Mouse (Mus musculus) olfactory bulb, adult 2 months (tissue): ENCODE results near the gene Tmc5. TPM values are rescaled to one million over a fixed set of nuclear protein-coding genes. Genes with fewer than 3 reads are reported as not detected.

Experiments used
- H3K27ac ChIP-seq: fragments of 200-500 bp; 2 replicates; pipeline ENCODE4 v1.5.1; 2012; ENCODE audit warnings: low read depth, low read length; ENCODE audit not compliant: insufficient read depth
- H3K4me1 ChIP-seq: fragments of 200-500 bp; 2 replicates; pipeline ENCODE4 v1.6.1; 2012; ENCODE audit warnings: low read length; ENCODE audit not compliant: control insufficient read depth, insufficient read depth
- H3K4me3 ChIP-seq: fragments of 200-500 bp; 2 replicates; pipeline ENCODE4 v1.5.1; 2012; ENCODE audit warnings: mild to moderate bottlenecking, low read depth, low read length, moderate library complexity; ENCODE audit not compliant: insufficient read depth
- CTCF ChIP-seq: fragments of 200-500 bp; IDR thresholded peaks from 2 replicates; pipeline ENCODE4 v1.5.1; 2012; ENCODE audit warnings: low read depth, mild to moderate bottlenecking, low read length, moderate library complexity; ENCODE audit not compliant: insufficient read depth
- POLR2A ChIP-seq: fragments of 200-500 bp; IDR thresholded peaks from 2 replicates; pipeline ENCODE4 v1.6.1; 2012; ENCODE audit warnings: mild to moderate bottlenecking, low read depth, low read length, moderate library complexity; ENCODE audit not compliant: insufficient read depth
- WGBS: fragments of 180-500 bp; shearing (Covaris S2); methylation state at CpG from one replicate; pipeline ENCODE4 v1.1.7; 2018; 5-methylcytosine and 5-hydroxymethylcytosine counted together
- polyA plus RNA-seq: library from polyadenylated mRNA; stranded (reverse); fragments of >200 nt; gene quantifications from 2 replicates; pipeline ENCODE4 v1.2.4, GENCODE M21; 2012; ENCODE audit warnings: low replicate concordance; ENCODE audit not compliant: missing spikeins, insufficient read depth, insufficient read length

Tmc5 gene
- polyA plus RNA-seq: not detected in 2 replicates

DNA sequence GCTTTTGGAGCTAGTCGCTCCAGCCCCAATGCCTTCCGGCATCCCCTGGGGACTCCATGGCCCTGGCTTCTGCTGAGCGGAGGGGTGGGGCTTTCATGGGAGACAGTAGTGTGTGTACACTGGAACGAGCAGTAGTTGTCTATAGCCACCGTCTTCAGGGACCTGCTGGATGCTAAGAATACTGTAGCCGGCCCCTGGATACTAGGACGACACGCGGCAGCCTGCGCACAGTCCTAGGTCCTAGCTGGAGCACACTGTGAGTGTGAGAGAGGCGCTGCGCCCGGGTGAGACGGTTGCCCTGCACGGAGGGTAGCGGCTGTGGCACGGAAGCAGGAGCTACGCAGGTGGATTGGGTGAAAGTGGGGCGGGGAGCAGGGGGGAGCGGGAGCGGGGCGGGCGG is at the start of gene Tmc5:
Tmc5 (plus strand) TSS at position 97 of the 400 bp plus-strand sequence.
- no peak within 1 kb of the TSS for H3K4me3 ChIP-seq
- no peak for TF ChIP-seq CTCF
- TF ChIP-seq POLR2A: no peak
- 26% methylated on average over 23 of the region's 23 CpGs for WGBS
- peaks cover 23% of the 10 kb centered on the region for H3K4me1 ChIP-seq
- no peak within 1 kb of the TSS for H3K27ac ChIP-seq

DNA sequence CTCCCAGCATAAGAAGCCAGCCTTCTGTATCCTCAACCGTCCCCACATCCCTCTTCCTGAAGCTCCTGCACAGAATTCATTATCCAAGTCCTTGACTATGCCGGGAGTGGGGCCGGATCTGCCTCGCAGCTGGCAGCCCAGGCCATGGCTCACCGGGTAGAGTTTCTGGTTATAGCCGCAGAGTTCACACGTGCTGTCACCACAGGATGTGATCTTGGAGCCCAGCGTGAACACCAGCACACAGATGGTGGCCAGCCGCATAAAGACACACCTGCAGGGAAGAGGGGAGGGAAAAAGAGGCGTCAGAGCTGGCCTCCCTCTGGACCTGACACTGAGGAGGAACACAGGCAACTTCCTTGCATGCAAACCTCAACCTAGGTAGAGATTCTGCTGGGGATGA is 49.6 kb upstream of the Tmc5 start:
- H3K4me3 ChIP-seq: no peak overlapping the region
- H3K4me1 ChIP-seq: no peaks in the 10 kb centered on the region
- H3K27ac ChIP-seq: no peak overlapping the region
- WGBS: 84% methylated on average over 10 of the region's 10 CpGs
- no peak for TF ChIP-seq POLR2A
- TF ChIP-seq CTCF: no peak

DNA sequence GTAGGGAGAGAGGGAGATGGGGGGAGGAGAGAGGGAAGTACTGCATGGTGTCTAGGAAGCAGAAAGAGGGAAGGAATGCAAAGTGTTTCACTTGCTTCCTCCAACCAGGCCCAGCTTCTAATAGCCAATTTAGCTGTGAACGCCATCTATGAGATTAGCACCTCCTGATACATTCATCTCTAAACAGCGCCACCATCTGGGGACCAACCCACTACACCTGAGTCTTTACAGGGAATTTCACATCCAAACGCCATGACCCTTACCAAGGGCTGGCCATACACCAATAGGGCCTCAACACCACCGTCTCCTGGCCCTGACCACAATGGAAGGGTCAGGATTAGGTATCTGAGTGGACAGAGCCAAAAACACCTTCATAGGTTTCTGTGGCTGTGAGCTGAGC is 43.2 kb upstream of the Tmc5 start:
- 72% methylated on average over 4 of the region's 4 CpGs for WGBS
- no peak for TF ChIP-seq CTCF
- TF ChIP-seq POLR2A: no peak
- Histone ChIP-seq H3K4me3 (no peak overlapping the region), H3K27ac (no peak overlapping the region), H3K4me1 (no peaks in the 10 kb centered on the region)

DNA sequence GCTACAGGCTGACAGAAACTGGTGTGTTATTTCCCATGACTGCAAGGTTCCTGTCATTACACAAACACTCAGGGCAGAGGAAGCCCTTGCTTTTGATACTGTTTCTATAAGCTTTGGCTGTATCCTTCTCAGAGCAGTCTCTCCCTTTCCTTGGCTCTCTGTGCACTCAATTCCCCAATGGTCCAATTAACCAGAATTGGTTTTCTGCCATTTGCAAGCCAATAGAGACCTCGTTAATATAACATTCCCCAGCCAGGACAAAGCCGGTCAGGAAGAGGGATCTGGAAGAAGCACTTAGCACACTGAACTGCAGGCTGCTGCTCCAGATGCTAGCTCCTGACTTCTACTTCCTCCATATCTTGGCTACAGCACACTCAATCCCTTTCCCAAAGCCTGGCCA is 42.8 kb upstream of the Tmc5 start:
- H3K4me1 ChIP-seq: no peaks in the 10 kb centered on the region
- no peak overlapping the region for H3K27ac ChIP-seq
- no peak overlapping the region for H3K4me3 ChIP-seq
- TF ChIP-seq POLR2A: no peak
- 32% methylated on average over 2 of the region's 2 CpGs for WGBS

DNA sequence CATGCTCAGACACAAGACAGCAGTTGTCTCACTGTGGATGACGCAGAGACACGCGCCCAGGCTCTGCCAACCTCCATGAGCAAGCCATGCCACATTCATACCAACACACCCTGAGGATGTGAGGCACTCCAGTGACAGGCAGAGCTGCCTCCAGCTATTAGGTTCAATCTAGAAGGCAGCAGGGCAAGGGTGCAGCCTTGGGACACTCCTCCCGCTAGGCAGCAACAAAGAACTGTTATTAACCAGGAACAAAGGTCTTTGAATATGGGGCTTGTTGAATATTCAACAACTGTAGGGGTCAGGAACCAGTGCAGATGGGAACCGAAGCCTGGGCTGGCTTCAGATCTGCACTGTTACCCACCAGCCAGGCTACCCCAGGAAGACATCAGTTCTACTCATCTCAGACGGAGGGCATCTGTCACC is 28.0 kb upstream of the Tmc5 start:
- Histone ChIP-seq H3K4me3 (no peak overlapping the region), H3K27ac (0 out of 2 replicates have a peak overlapping the region, but pooled peaks have one; percentile 13)
- TF ChIP-seq CTCF: no peak
- TF ChIP-seq POLR2A: no peak

DNA sequence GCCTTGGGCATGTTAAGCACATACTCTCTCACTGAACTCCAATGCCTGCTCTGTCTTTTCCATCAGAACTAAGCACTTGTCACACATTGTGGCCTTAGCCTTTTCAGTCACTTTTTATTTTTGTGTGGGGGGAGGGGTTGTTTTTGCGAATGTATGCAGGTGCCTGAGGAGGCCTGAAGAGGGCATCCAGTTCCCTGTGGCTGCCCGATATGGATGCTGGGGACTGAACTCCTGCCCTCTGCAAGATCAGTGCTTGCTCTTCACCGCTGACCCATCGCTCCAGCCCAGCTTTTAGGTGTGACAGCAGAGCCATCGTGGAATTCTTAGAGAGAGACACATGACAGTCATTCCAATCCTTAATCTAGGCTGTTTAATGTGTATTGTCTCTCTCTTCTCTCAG is 25.7 kb upstream of the Tmc5 start:
- TF ChIP-seq POLR2A: no peak
- TF ChIP-seq CTCF: no peak
- H3K27ac ChIP-seq: no peak overlapping the region
- 56% methylated on average over 5 of the region's 5 CpGs for WGBS
- no peak overlapping the region for H3K4me3 ChIP-seq
- peaks cover 7% of the 10 kb centered on the region; the same call in 1 of the 2 replicates for H3K4me1 ChIP-seq

More for the DNA sequence above, 28.0 kb upstream of the Tmc5 start:
- 52% methylated on average over 6 of the region's 6 CpGs for WGBS
- peaks cover 4% of the 10 kb centered on the region; the same call in 1 of the 2 replicates for H3K4me1 ChIP-seq

DNA sequence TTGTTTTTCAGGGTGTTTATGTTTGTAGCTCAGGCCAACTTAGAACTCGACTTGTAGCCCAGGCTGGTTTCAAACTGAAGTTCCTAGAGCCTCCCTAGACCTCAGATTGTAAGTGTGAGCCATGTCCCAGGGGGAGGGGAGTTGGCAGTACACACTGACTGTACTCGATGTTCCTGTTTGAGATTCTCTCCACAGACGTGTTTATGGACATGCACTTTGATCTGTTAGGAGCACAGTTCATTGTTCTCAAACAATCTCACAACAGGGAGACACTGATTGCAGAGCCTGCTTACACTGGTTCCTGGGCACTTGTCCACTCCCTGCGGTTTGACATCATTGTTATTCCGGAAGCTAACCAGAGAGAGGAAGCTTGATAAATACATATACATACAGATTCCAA is 25.1 kb upstream of the Tmc5 start:
- no peak overlapping the region for H3K27ac ChIP-seq
- TF ChIP-seq CTCF: no peak
- TF ChIP-seq POLR2A: no peak
- peaks cover 8% of the 10 kb centered on the region; the same call in 1 of the 2 replicates for H3K4me1 ChIP-seq
- H3K4me3 ChIP-seq: no peak overlapping the region
- 47% methylated on average over 5 of the region's 5 CpGs for WGBS

DNA sequence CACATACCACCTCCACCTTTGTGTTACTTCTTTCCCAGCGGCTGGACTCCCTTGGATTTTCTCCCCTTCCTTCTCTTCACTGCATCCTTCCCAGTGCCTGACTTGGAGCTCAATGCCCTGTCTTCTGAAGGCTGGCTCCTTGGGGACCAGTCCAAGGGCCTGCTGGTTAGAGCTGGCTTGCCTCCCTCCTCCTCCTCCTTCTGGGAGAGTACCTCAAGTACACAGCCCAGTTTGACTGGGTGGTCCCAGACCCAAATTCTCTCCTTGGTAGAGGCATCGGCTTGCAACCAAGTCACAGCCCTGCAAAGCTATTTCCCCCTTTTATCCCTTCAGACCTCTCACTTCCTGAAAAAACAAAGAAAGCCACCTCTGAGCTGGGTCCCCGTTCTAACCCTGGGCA is 18.8 kb upstream of the Tmc5 start:
- Histone ChIP-seq H3K4me1 (peaks cover 16% of the 10 kb centered on the region), H3K4me3 (no peak overlapping the region), H3K27ac (peak overlapping the region; percentile 17; the same call in 1 of the 2 replicates)
- WGBS: 67% methylated on average over 3 of the region's 3 CpGs
- TF ChIP-seq POLR2A (no peak), CTCF (no peak)

DNA sequence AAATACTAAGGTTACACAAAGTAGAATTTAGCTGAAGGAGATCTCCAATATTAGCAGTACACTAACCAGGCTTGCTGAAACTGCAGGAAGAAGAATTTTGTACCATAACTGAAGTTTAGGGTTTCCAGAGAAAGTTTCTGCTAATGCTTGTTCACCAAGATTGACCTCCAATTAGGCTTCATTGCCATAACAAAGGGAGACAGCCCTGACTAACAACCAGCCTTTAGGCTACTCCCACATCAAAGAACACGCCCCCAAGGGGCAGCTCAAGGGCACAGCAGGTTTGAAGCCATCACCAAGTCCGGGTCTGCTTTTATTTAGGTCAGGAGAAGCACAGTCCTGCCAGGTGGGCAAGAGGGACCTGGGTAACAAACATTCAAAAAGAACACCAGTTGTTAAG is 17.2 kb upstream of the Tmc5 start:
- no peak overlapping the region for H3K27ac ChIP-seq
- no peak for TF ChIP-seq CTCF
- TF ChIP-seq POLR2A: no peak
- H3K4me1 ChIP-seq: peaks cover 21% of the 10 kb centered on the region
- H3K4me3 ChIP-seq: no peak overlapping the region
- WGBS: 77% methylated on average over 2 of the region's 2 CpGs

DNA sequence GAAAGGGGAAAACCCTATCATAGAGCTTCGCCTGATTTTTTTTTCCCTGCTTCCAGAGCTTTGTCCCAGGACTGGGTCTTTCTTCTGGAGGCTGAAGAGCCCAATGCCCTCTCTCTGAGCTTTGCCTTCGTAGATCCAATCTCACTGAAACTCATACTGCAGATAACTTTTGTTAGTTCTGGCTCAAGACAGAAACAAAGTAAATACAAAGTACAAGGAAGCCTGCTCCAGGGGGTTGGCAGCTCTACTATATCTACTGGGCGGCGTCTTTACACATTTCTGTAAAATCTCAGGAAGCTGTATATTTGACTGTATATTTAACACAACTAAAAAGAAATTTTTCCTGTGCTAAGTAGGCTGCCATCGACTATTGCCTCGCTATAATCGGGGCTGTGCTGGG is 13.3 kb upstream of the Tmc5 start:
- TF ChIP-seq POLR2A (no peak), CTCF (no peak)
- Histone ChIP-seq H3K4me3 (peak overlapping the region; percentile 99), H3K4me1 (peaks cover 14% of the 10 kb centered on the region), H3K27ac (no peak overlapping the region)
- 14% methylated on average over 7 of the region's 7 CpGs for WGBS
